In the genomic region with DNA sequence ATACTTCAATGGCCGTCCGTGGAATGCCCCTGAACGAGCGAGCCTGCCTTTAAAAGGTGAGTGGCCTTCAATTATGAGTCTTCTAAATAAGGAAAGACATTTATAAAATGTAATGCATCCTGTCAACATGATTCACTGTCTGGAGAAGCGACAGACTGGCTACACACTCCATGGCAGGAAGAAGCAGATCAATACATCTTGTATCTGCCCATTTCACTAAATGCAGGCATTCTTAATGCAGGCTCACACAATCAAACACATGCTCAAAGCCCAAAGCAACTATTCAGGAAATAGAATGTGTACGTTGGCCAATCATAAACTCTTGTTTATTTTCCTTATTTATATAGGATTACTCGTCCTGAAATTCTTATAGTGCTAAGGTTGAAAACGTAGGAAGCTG, we compare ENCODE assay signal across 24 mouse cellular contexts. TPM values are rescaled to one million over a fixed set of nuclear protein-coding genes. Genes with fewer than 3 reads are reported as not detected.
"Had no signal": no experiment of that assay in that cellular context is flagged by ENCODE, and none has a peak within 500 bp of the region (broad histone marks: within the 10 kb centered on the region; RNA-seq: fewer than 3 reads in every experiment).

A gene (minus strand): TSS at position 49 of the 400 bp plus-strand sequence.

- H3K9me3 ChIP-seq: liver, embryonic 13.5 days had no signal

- H3K4me3 ChIP-seq: liver, embryonic 13.5 days had no signal

- H3K4me1 ChIP-seq: liver, embryonic 13.5 days had no signal

- ATAC-seq: intestine, embryonic 16.5 days had no signal

- H3K4me2 ChIP-seq: liver, embryonic 13.5 days; midbrain, embryonic 11.5 days had no signal

- H3K27me3 ChIP-seq: liver, embryonic 13.5 days had no signal

- H3K36me3 ChIP-seq: liver, embryonic 13.5 days had no signal

- H3K27ac ChIP-seq: liver, embryonic 13.5 days; stomach, postnatal 0 days had no signal

- H3K9ac ChIP-seq: liver, embryonic 13.5 days had no signal

- DNase-seq: kidney, adult 18-20 months; kidney, adult 9 months; kidney, postnatal 14 days; kidney, postnatal 4 days; liver, embryonic 13.5 days; lung, adult 2 months; lung, postnatal 14 days; lung, postnatal 4 days; midbrain, embryonic 14.5 days; right cerebral cortex, adult 18-20 months; right cerebral cortex, postnatal 14 days; right cerebral cortex, postnatal 4 days; thymus, adult 2 months; thymus, postnatal 14 days; thymus, postnatal 4 days had no signal

RNA-seq across cellular contexts. Expression of the gene that starts here (rescaled TPM):
- polyA plus RNA-seq: kidney, embryonic 16.5 days; limb, embryonic 11.5 days; liver, adult 2 months; liver, embryonic 13.5 days; liver, embryonic 16.5 days; lung, adult 2 months; midbrain, embryonic 11.5 days; midbrain, postnatal 0 days; stomach, embryonic 14.5 days; thymus, adult 2 months had no signal
